Mouse (Mus musculus): Measurements from ENCODE around the gene Ugt3a2.

The Ugt3a2 gene

GRCm38 (mm10) chr15:9376281-9376680, 40.9 kb downstream of the Ugt3a2 start:
- no peaks in the 10 kb centered on the region for H3K27me3 ChIP-seq (ENCODE audit: insufficient read depth, low read length)
- H3K36me3 ChIP-seq (ENCODE audit: insufficient read depth, low read length): no peaks in the 10 kb centered on the region
- no peaks in the 10 kb centered on the region for H3K4me1 ChIP-seq (replicated peaks; ENCODE audit: low read depth, low read length)
- H3K4me3 ChIP-seq (replicated peaks; ENCODE audit: low read length): no peak overlapping the region
- TF ChIP-seq CTCF (conservative IDR thresholded peaks at IDR 0.05; ENCODE audit: low read length): no peak
- TF ChIP-seq NANOG (IDR thresholded peaks at IDR 0.05; ENCODE audit: borderline replicate concordance, low read length): no peak
- TF ChIP-seq POU5F1 (IDR thresholded peaks at IDR 0.05; ENCODE audit: borderline replicate concordance, low read length): no peak
- peaks cover 27% of the 10 kb centered on the region for H3K9me3 ChIP-seq (ENCODE audit: low read length)

- H3K4me3 ChIP-seq (replicated peaks; ENCODE audit: low read length): no peak overlapping the region
- TF ChIP-seq POU5F1 (IDR thresholded peaks at IDR 0.05; ENCODE audit: borderline replicate concordance, low read length) (no peak), CTCF (conservative IDR thresholded peaks at IDR 0.05; ENCODE audit: low read length) (no peak), NANOG (IDR thresholded peaks at IDR 0.05; ENCODE audit: borderline replicate concordance, low read length) (no peak)
Observed at GRCm38 (mm10) chr15:9409475-9409874, 74.1 kb downstream of the Ugt3a2 start.

More at GRCm38 (mm10) chr15:9409475-9409874, 74.1 kb downstream of the Ugt3a2 start:
- Histone ChIP-seq H3K27me3 (ENCODE audit: insufficient read depth, low read length) (no peaks in the 10 kb centered on the region), H3K36me3 (ENCODE audit: insufficient read depth, low read length) (no peaks in the 10 kb centered on the region), H3K9me3 (ENCODE audit: low read length) (no peaks in the 10 kb centered on the region), H3K4me1 (replicated peaks; ENCODE audit: low read depth, low read length) (peaks cover 6% of the 10 kb centered on the region; the same call in 1 of the 2 replicates)

Data from E14TG2a.4 (cell line).